In genomic region chr17:63285265-63285939, GRCm38 (mm10) we compare ENCODE assay signal across 8 mouse cellular contexts.
DNase-seq lines count a peak whose midpoint lies in the region; ATAC-seq lines count a peak whose summit lies in the region.

No protein-coding gene starts in this region.

- H3K4me3 ChIP-seq in liver, embryonic 16.5 days (ENCODE audit: low read depth, low read length) = no peak overlapping the region
- H3K4me3 ChIP-seq in liver, embryonic 12.5 days = no peak overlapping the region
- no peak overlapping the region for H3K4me3 ChIP-seq in forebrain, embryonic 15.5 days
- H3K4me3 ChIP-seq in hindbrain, embryonic 14.5 days (replicated peaks; ENCODE audit: low read length) = no peak overlapping the region
- no peak overlapping the region for H3K4me3 ChIP-seq in limb, embryonic 10.5 days

- no peaks in the 10 kb centered on the region for H3K36me3 ChIP-seq in liver, embryonic 16.5 days (ENCODE audit: control insufficient read depth, insufficient read depth)
- no peaks in the 10 kb centered on the region for H3K36me3 ChIP-seq in liver, embryonic 12.5 days
- H3K36me3 ChIP-seq in forebrain, embryonic 15.5 days = no peaks in the 10 kb centered on the region
- no peaks in the 10 kb centered on the region for H3K36me3 ChIP-seq in hindbrain, embryonic 14.5 days (replicated peaks; ENCODE audit: control insufficient read depth, insufficient read depth)
- H3K36me3 ChIP-seq in limb, embryonic 10.5 days = no peaks in the 10 kb centered on the region

- peak; percentile 67 for DNase-seq in hindbrain, embryonic 14.5 days (ENCODE audit: low spot score)
- DNase-seq in left cerebral cortex, postnatal 25 days (ENCODE audit: low spot score in 2 of 2) = peak; percentile 64 to 85
- DNase-seq in ovary, postnatal 14 days (ENCODE audit: low spot score) = peak; percentile 26
- no peak for DNase-seq in limb, embryonic 10.5 days (ENCODE audit: low spot score)

- intact Hi-C loops in left cerebral cortex, postnatal 25 days (cut with DNase I) = loop anchor here (10.0 kb wide), 1 partner anchor 171 kb away; no protein-coding TSS in a partner anchor

- H3K27me3 ChIP-seq in liver, embryonic 16.5 days (ENCODE audit: control insufficient read depth, insufficient read depth, low read depth, low read length) = no peaks in the 10 kb centered on the region
- no peaks in the 10 kb centered on the region for H3K27me3 ChIP-seq in liver, embryonic 12.5 days (replicated peaks)
- H3K27me3 ChIP-seq in forebrain, embryonic 15.5 days = no peaks in the 10 kb centered on the region
- no peaks in the 10 kb centered on the region for H3K27me3 ChIP-seq in hindbrain, embryonic 14.5 days (ENCODE audit: control insufficient read depth, insufficient read depth, low read length)
- H3K27me3 ChIP-seq in limb, embryonic 10.5 days (ENCODE audit: low read depth, poor library complexity, severe bottlenecking) = no peaks in the 10 kb centered on the region

- no peak overlapping the region for H3K9ac ChIP-seq in liver, embryonic 16.5 days (ENCODE audit: low read depth, low read length)
- H3K9ac ChIP-seq in liver, embryonic 12.5 days = no peak overlapping the region
- no peak overlapping the region for H3K9ac ChIP-seq in forebrain, embryonic 15.5 days (replicated peaks)
- H3K9ac ChIP-seq in hindbrain, embryonic 14.5 days = no peak overlapping the region

- 0 out of 2 replicates have a peak, but pooled peaks have one; percentile 27 for ATAC-seq in liver, embryonic 16.5 days (ENCODE audit: low read depth)
- no peak for ATAC-seq in liver, embryonic 12.5 days
- peak; percentile 91 for ATAC-seq in forebrain, embryonic 15.5 days (replicated peaks)
- ATAC-seq in hindbrain, embryonic 14.5 days (ENCODE audit: low FRiP score) = peak; percentile 91
- ATAC-seq in inflammation-experienced regulatory T-cells, adult 6 months = no peak

- H3K4me2 ChIP-seq in liver, embryonic 16.5 days (ENCODE audit: low read depth, low read length) = no peak overlapping the region
- H3K4me2 ChIP-seq in liver, embryonic 12.5 days = no peak overlapping the region
- H3K4me2 ChIP-seq in forebrain, embryonic 15.5 days (replicated peaks) = no peak overlapping the region
- H3K4me2 ChIP-seq in hindbrain, embryonic 14.5 days (replicated peaks) = no peak overlapping the region

- H3K27ac ChIP-seq in liver, embryonic 16.5 days (ENCODE audit: low read length) = no peak overlapping the region
- no peak overlapping the region for H3K27ac ChIP-seq in liver, embryonic 12.5 days
- H3K27ac ChIP-seq in forebrain, embryonic 15.5 days (replicated peaks) = no peak overlapping the region
- H3K27ac ChIP-seq in hindbrain, embryonic 14.5 days = no peak overlapping the region
- H3K27ac ChIP-seq in limb, embryonic 10.5 days = no peak overlapping the region

- peaks cover 3% of the 10 kb centered on the region for H3K4me1 ChIP-seq in liver, embryonic 16.5 days (ENCODE audit: control insufficient read depth, low read depth, low read length)
- peaks cover 20% of the 10 kb centered on the region for H3K4me1 ChIP-seq in liver, embryonic 12.5 days
- peaks cover 26% of the 10 kb centered on the region for H3K4me1 ChIP-seq in forebrain, embryonic 15.5 days
- H3K4me1 ChIP-seq in hindbrain, embryonic 14.5 days (replicated peaks; ENCODE audit: control insufficient read depth, insufficient read depth, low read length) = peaks cover 10% of the 10 kb centered on the region; the same call in 1 of the 2 replicates
- 0 out of 2 replicates have a peak, but pooled peaks cover 2% of the 10 kb centered on the region for H3K4me1 ChIP-seq in limb, embryonic 10.5 days

- WGBS in liver, embryonic 16.5 days (ENCODE audit: insufficient replicate concordance) = 76% methylated on average over 11 of the region's 11 CpGs
- WGBS in liver, embryonic 12.5 days (ENCODE audit: insufficient replicate concordance) = 82% methylated on average over 11 of the region's 11 CpGs
- WGBS in forebrain, embryonic 15.5 days = 12% methylated on average over 11 of the region's 11 CpGs
- 34% methylated on average over 11 of the region's 11 CpGs for WGBS in hindbrain, embryonic 14.5 days
- 88% methylated on average over 11 of the region's 11 CpGs for WGBS in limb, embryonic 10.5 days

- H3K9me3 ChIP-seq in liver, embryonic 16.5 days (replicated peaks; ENCODE audit: control insufficient read depth, low read length) = no peaks in the 10 kb centered on the region
- H3K9me3 ChIP-seq in liver, embryonic 12.5 days (replicated peaks) = no peaks in the 10 kb centered on the region
- H3K9me3 ChIP-seq in forebrain, embryonic 15.5 days = no peaks in the 10 kb centered on the region
- H3K9me3 ChIP-seq in hindbrain, embryonic 14.5 days (ENCODE audit: control insufficient read depth, low read length) = no peaks in the 10 kb centered on the region
- H3K9me3 ChIP-seq in limb, embryonic 10.5 days (replicated peaks) = no peaks in the 10 kb centered on the region

Comparison
In these comparisons a context has a peak if more than half of its experiments do, and no peak if none do; other contexts are left out.
1. ATAC-seq: peak in liver, embryonic 16.5 days (single experiment), forebrain, embryonic 15.5 days (single experiment) and hindbrain, embryonic 14.5 days (single experiment); none in liver, embryonic 12.5 days (single experiment) and inflammation-experienced regulatory T-cells, adult 6 months (single experiment).